Mouse (Mus musculus): Measurements from ENCODE around the gene Unc119. TPM values are rescaled to one million over a fixed set of nuclear protein-coding genes. Genes with fewer than 3 reads are reported as not detected.

The Unc119 gene
- polyA plus RNA-seq, 2 experiments: 55.7 to 114 TPM

DNA sequence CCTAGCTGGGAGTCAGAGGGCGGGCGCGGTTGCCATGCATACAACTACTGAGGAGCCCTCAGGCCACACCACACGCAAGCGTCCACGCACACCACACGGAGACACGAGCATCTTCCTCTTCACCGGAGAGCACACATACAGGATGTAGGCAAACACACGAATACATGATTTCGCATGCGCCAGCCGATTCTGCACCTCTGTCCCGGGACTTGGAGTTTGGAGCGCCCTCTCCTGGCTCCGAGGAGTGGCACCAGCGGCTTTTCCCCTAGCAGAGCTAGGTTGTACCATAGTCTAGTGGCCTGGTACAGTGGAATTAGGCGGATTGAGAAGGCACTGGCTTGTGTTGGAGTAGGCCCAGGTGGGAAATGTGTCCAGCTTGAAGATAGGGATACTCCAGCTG is 54.1 kb downstream of the Unc119 start:
- Histone ChIP-seq H3K4me3 (replicated peaks; ENCODE audit: low read length) (peak overlapping the region; percentile 16; the same call in 1 of the 2 replicates), H3K4me2 (replicated peaks; ENCODE audit: low read depth, low read length, severe bottlenecking) (peak overlapping the region; percentile 43), H3K27ac (replicated peaks; ENCODE audit: low read depth, low read length) (no peak overlapping the region), H3K36me3 (ENCODE audit: control insufficient read depth, insufficient read depth, low read length) (no peaks in the 10 kb centered on the region), H3K27me3 (ENCODE audit: control insufficient read depth, insufficient read depth, low read length) (no peaks in the 10 kb centered on the region), H3K4me1 (ENCODE audit: control insufficient read depth, insufficient read depth, low read length) (no peaks in the 10 kb centered on the region; the same call in 1 of the 2 replicates), H3K9ac (ENCODE audit: low read depth, low read length, severe bottlenecking) (0 out of 2 replicates have a peak overlapping the region, but pooled peaks have one; percentile 12), H3K9me3 (ENCODE audit: control insufficient read depth, low read length) (no peaks in the 10 kb centered on the region)
- no peak for TF ChIP-seq POLR2A (IDR thresholded peaks at IDR 0.05; ENCODE audit: borderline replicate concordance, extremely low read depth, insufficient read depth, insufficient read length)
- 11% methylated on average over 18 of the region's 18 CpGs for WGBS
- ATAC-seq (ENCODE audit: low FRiP score, low read depth): peak; percentile 76
- DNase-seq (ENCODE audit: low spot score): peak; percentile 69

DNA sequence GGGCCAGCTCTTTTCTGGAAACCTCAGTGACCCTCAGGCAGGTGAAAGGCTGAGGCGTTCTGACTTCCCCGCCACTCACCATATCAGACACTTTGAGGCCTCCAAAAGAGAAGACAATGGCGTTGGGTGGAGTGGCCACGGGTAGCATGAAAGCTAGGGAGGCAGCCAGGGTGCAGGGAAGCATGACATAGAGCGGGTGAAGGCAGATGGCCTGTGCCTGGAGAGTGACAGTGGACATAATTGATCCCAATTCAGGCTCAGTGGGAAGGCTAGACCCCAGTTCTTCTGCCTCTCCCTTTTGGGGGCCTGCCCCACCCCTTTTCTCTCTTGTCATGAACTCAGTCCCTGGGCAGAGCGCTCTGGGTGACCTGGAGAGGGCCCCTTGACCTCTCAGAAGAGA is 54.9 kb downstream of the Unc119 start:
- 76% methylated on average over 6 of the region's 6 CpGs for WGBS
- ATAC-seq (ENCODE audit: low FRiP score, low read depth): no peak
- Histone ChIP-seq H3K4me2 (replicated peaks; ENCODE audit: low read depth, low read length, severe bottlenecking) (no peak overlapping the region), H3K27ac (replicated peaks; ENCODE audit: low read depth, low read length) (no peak overlapping the region), H3K4me1 (ENCODE audit: control insufficient read depth, insufficient read depth, low read length) (no peaks in the 10 kb centered on the region; the same call in 1 of the 2 replicates), H3K4me3 (replicated peaks; ENCODE audit: low read length) (no peak overlapping the region), H3K9me3 (ENCODE audit: control insufficient read depth, low read length) (no peaks in the 10 kb centered on the region), H3K9ac (ENCODE audit: low read depth, low read length, severe bottlenecking) (no peak overlapping the region), H3K27me3 (ENCODE audit: control insufficient read depth, insufficient read depth, low read length) (no peaks in the 10 kb centered on the region), H3K36me3 (ENCODE audit: control insufficient read depth, insufficient read depth, low read length) (no peaks in the 10 kb centered on the region)
- DNase-seq (ENCODE audit: low spot score): no peak
- TF ChIP-seq POLR2A (IDR thresholded peaks at IDR 0.05; ENCODE audit: borderline replicate concordance, extremely low read depth, insufficient read depth, insufficient read length): no peak

Other genes starting within 250 kb of the Unc119 start
- gene Fam222b, start 248.8 kb upstream of the Unc119 start, polyA plus RNA-seq (2012; rRNA removed): 11.7 and 15.9 TPM in 2 replicates
- 13.3 and 18.1 TPM in 2 replicates for gene Fam222b, start 248.8 kb upstream of the Unc119 start, polyA plus RNA-seq (2014; fragmentation: Nextera tagmentation; extraction: Ambion mirVana)
- gene Traf4, start 177.9 kb upstream of the Unc119 start, polyA plus RNA-seq (2012; rRNA removed): 159 and 212 TPM in 2 replicates
- gene Traf4, start 177.9 kb upstream of the Unc119 start, polyA plus RNA-seq (2014; fragmentation: Nextera tagmentation; extraction: Ambion mirVana): 59.0 and 67.7 TPM in 2 replicates
- 38.3 and 46.4 TPM in 2 replicates for gene Nek8, start 166.8 kb upstream of the Unc119 start, polyA plus RNA-seq (2012; rRNA removed)
- 11.9 and 17.2 TPM in 2 replicates for gene Nek8, start 166.8 kb upstream of the Unc119 start, polyA plus RNA-seq (2014; fragmentation: Nextera tagmentation; extraction: Ambion mirVana)
- 43.3 and 48.4 TPM in 2 replicates for gene Tlcd1, start 166.8 kb upstream of the Unc119 start, polyA plus RNA-seq (2012; rRNA removed)
- gene Tlcd1, start 166.8 kb upstream of the Unc119 start, polyA plus RNA-seq (2014; fragmentation: Nextera tagmentation; extraction: Ambion mirVana): 19.4 and 21.4 TPM in 2 replicates
- 1,666 and 3,231 TPM in 2 replicates for gene Rpl23a, start 159.9 kb upstream of the Unc119 start, polyA plus RNA-seq (2012; rRNA removed)
- 1,710 and 1,819 TPM in 2 replicates for gene Rpl23a, start 159.9 kb upstream of the Unc119 start, polyA plus RNA-seq (2014; fragmentation: Nextera tagmentation; extraction: Ambion mirVana)
- gene Rab34, start 155.1 kb upstream of the Unc119 start, polyA plus RNA-seq (2012; rRNA removed): 163 and 228 TPM in 2 replicates
- 171 and 181 TPM in 2 replicates for gene Rab34, start 155.1 kb upstream of the Unc119 start, polyA plus RNA-seq (2014; fragmentation: Nextera tagmentation; extraction: Ambion mirVana)
- 1.7 and 1.9 TPM in 2 replicates for gene Proca1, start 150.1 kb upstream of the Unc119 start, polyA plus RNA-seq (2012; rRNA removed)
- gene Proca1, start 150.1 kb upstream of the Unc119 start, polyA plus RNA-seq (2014; fragmentation: Nextera tagmentation; extraction: Ambion mirVana): 2.1 and 3.2 TPM in 2 replicates
- gene Sdf2, start 97.7 kb upstream of the Unc119 start, polyA plus RNA-seq (2012; rRNA removed): 125 and 140 TPM in 2 replicates
- 93.8 and 107 TPM in 2 replicates for gene Sdf2, start 97.7 kb upstream of the Unc119 start, polyA plus RNA-seq (2014; fragmentation: Nextera tagmentation; extraction: Ambion mirVana)
- gene Supt6, start 97.5 kb upstream of the Unc119 start, polyA plus RNA-seq (2012; rRNA removed): 30.6 and 31.4 TPM in 2 replicates
- gene Supt6, start 97.5 kb upstream of the Unc119 start, polyA plus RNA-seq (2014; fragmentation: Nextera tagmentation; extraction: Ambion mirVana): 27.7 and 30.8 TPM in 2 replicates
- 58.7 and 61.7 TPM in 2 replicates for gene 2610507B11Rik, start 81.7 kb upstream of the Unc119 start, polyA plus RNA-seq (2012; rRNA removed)
- 72.6 and 82.1 TPM in 2 replicates for gene 2610507B11Rik, start 81.7 kb upstream of the Unc119 start, polyA plus RNA-seq (2014; fragmentation: Nextera tagmentation; extraction: Ambion mirVana)
- 0.40 and 0.58 TPM in 2 replicates for gene BC030499, start 52.6 kb upstream of the Unc119 start, polyA plus RNA-seq (2012; rRNA removed)
- 0.21 and 0.23 TPM in 2 replicates for gene BC030499, start 52.6 kb upstream of the Unc119 start, polyA plus RNA-seq (2014; fragmentation: Nextera tagmentation; extraction: Ambion mirVana)
- gene Spag5, start 42.0 kb upstream of the Unc119 start, polyA plus RNA-seq (2012; rRNA removed): 56.6 and 57.3 TPM in 2 replicates
- gene Spag5, start 42.0 kb upstream of the Unc119 start, polyA plus RNA-seq (2014; fragmentation: Nextera tagmentation; extraction: Ambion mirVana): 28.7 and 31.2 TPM in 2 replicates
- gene Aldoc, start 20.5 kb upstream of the Unc119 start, polyA plus RNA-seq (2012; rRNA removed): 9.2 and 11.9 TPM in 2 replicates
- 8.3 and 11.3 TPM in 2 replicates for gene Aldoc, start 20.5 kb upstream of the Unc119 start, polyA plus RNA-seq (2014; fragmentation: Nextera tagmentation; extraction: Ambion mirVana)
- gene Pigs, start 15.1 kb upstream of the Unc119 start, polyA plus RNA-seq (2012; rRNA removed): 95.5 and 135 TPM in 2 replicates
- 79.7 and 88.4 TPM in 2 replicates for gene Pigs, start 15.1 kb upstream of the Unc119 start, polyA plus RNA-seq (2014; fragmentation: Nextera tagmentation; extraction: Ambion mirVana)
- gene Foxn1, start 43.1 kb downstream of the Unc119 start, polyA plus RNA-seq (2012; rRNA removed): 0.96 and 1.1 TPM in 2 replicates
- 1.9 and 2.0 TPM in 2 replicates for gene Foxn1, start 43.1 kb downstream of the Unc119 start, polyA plus RNA-seq (2014; fragmentation: Nextera tagmentation; extraction: Ambion mirVana)
- gene Slc13a2, start 78.7 kb downstream of the Unc119 start, polyA plus RNA-seq (2012; rRNA removed): 0.03 TPM in 1 of 2 replicates, not detected in the other
- gene Slc13a2, start 78.7 kb downstream of the Unc119 start, polyA plus RNA-seq (2014; fragmentation: Nextera tagmentation; extraction: Ambion mirVana): 0.10 TPM in 1 of 2 replicates, not detected in the other
- 14.8 and 20.9 TPM in 2 replicates for gene Slc46a1, start 122.2 kb downstream of the Unc119 start, polyA plus RNA-seq (2012; rRNA removed)
- 19.9 and 20.3 TPM in 2 replicates for gene Slc46a1, start 122.2 kb downstream of the Unc119 start, polyA plus RNA-seq (2014; fragmentation: Nextera tagmentation; extraction: Ambion mirVana)
- gene Sarm1, start 154.3 kb downstream of the Unc119 start, polyA plus RNA-seq (2012; rRNA removed): 2.1 TPM in 2 replicates
- gene Sarm1, start 154.3 kb downstream of the Unc119 start, polyA plus RNA-seq (2014; fragmentation: Nextera tagmentation; extraction: Ambion mirVana): 1.7 and 2.6 TPM in 2 replicates
- gene Vtn, start 155.6 kb downstream of the Unc119 start, polyA plus RNA-seq (2012; rRNA removed): 1.3 and 1.5 TPM in 2 replicates
- 0.41 and 0.43 TPM in 2 replicates for gene Vtn, start 155.6 kb downstream of the Unc119 start, polyA plus RNA-seq (2014; fragmentation: Nextera tagmentation; extraction: Ambion mirVana)
- gene Sebox, start 160.0 kb downstream of the Unc119 start, polyA plus RNA-seq (2012; rRNA removed): not detected in 2 replicates
- not detected in 2 replicates for gene Sebox, start 160.0 kb downstream of the Unc119 start, polyA plus RNA-seq (2014; fragmentation: Nextera tagmentation; extraction: Ambion mirVana)
- gene Tmem199, start 168.7 kb downstream of the Unc119 start, polyA plus RNA-seq (2012; rRNA removed): 30.2 and 39.8 TPM in 2 replicates
- 39.7 and 40.1 TPM in 2 replicates for gene Tmem199, start 168.7 kb downstream of the Unc119 start, polyA plus RNA-seq (2014; fragmentation: Nextera tagmentation; extraction: Ambion mirVana)
- gene Poldip2, start 168.7 kb downstream of the Unc119 start, polyA plus RNA-seq (2012; rRNA removed): 110 and 111 TPM in 2 replicates
- 164 and 166 TPM in 2 replicates for gene Poldip2, start 168.7 kb downstream of the Unc119 start, polyA plus RNA-seq (2014; fragmentation: Nextera tagmentation; extraction: Ambion mirVana)
- gene Tnfaip1, start 192.8 kb downstream of the Unc119 start, polyA plus RNA-seq (2012; rRNA removed): 55.7 and 58.5 TPM in 2 replicates
- gene Tnfaip1, start 192.8 kb downstream of the Unc119 start, polyA plus RNA-seq (2014; fragmentation: Nextera tagmentation; extraction: Ambion mirVana): 83.4 and 87.0 TPM in 2 replicates
- gene Ift20, start 192.9 kb downstream of the Unc119 start, polyA plus RNA-seq (2012; rRNA removed): 105 and 133 TPM in 2 replicates
- 176 and 185 TPM in 2 replicates for gene Ift20, start 192.9 kb downstream of the Unc119 start, polyA plus RNA-seq (2014; fragmentation: Nextera tagmentation; extraction: Ambion mirVana)
- gene Tmem97, start 207.3 kb downstream of the Unc119 start, polyA plus RNA-seq (2012; rRNA removed): 42.6 and 44.5 TPM in 2 replicates
- gene Tmem97, start 207.3 kb downstream of the Unc119 start, polyA plus RNA-seq (2014; fragmentation: Nextera tagmentation; extraction: Ambion mirVana): 82.9 and 103 TPM in 2 replicates

All from limb, embryonic 14.5 days (tissue).